Mouse (Mus musculus): ENCODE measurements around the gene Zbtb39. TPM values are rescaled to one million over a fixed set of nuclear protein-coding genes. Genes with fewer than 3 reads are reported as not detected.

Gene Zbtb39
- polyA plus RNA-seq, 1 experiment from 2014 or later: 5.3 TPM

DNA sequence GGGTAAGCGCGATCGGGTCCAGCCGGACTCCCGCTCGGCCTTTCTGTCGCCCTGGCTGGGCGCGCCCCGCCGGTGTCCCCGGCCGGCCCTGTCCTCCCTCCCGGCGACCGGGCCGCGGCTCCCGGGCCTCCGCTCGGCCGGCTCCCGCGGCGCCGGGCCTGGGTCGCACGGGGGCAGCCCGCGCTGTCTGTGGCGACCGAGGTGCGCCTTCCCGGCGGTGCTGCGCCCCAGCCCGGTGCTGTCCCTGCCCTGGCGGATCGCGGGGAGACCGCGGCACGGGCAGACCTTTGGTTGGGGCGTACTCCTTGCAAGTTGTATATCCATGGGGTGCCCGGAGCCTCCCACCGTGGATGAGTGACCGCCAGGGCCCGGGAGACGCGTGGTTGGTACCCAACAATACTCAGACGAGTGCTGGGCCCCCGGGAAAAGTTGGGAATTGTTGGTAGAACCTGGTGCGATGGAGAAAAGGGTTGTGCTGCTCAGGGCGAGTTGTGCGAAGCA lies 373 bp downstream of the Zbtb39 start:
- no peaks in the 10 kb centered on the region for H3K9me3 ChIP-seq (replicated peaks)
- peaks cover 14% of the 10 kb centered on the region for H3K4me1 ChIP-seq
- H3K9ac ChIP-seq: peak overlapping the region; percentile 90
- peak overlapping the region; percentile 65 for H3K4me2 ChIP-seq (replicated peaks)
- WGBS: under 1% methylated on average over 41 of the region's 55 CpGs
- ATAC-seq (ENCODE audit: low FRiP score): peak; percentile 68
- peak overlapping the region; percentile 72 for H3K27ac ChIP-seq
- H3K36me3 ChIP-seq: peaks cover 36% of the 10 kb centered on the region
- H3K4me3 ChIP-seq: peak overlapping the region; percentile 87
- H3K27me3 ChIP-seq: no peaks in the 10 kb centered on the region

DNA sequence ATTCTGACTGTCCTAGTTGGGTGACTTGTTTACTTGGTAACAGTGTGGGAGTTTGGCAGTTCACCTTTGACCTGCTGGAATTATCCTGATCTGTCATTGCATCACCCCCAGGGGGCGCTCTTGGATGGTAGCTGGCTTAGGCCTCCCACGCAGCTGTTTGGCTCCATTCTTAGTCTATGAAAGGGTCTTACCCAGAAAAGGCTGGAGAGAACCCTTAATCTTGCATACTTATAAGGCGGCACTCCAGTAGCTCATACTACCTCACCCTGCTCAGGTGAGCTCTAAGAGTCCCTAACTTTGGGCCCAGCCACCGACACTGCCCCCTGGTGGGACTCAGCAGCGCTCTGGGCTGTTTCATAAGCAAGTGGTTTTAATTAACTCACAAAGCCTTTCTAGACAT lies 5.3 kb downstream of the Zbtb39 start:
- Histone ChIP-seq H3K4me3 (no peak overlapping the region), H3K4me2 (replicated peaks) (no peak overlapping the region), H3K9ac (no peak overlapping the region), H3K36me3 (peaks cover 72% of the 10 kb centered on the region), H3K4me1 (peaks cover 18% of the 10 kb centered on the region), H3K27ac (no peak overlapping the region), H3K9me3 (replicated peaks) (no peaks in the 10 kb centered on the region), H3K27me3 (no peaks in the 10 kb centered on the region)
- ATAC-seq (ENCODE audit: low FRiP score): no peak
- 61% methylated on average over 5 of the region's 5 CpGs for WGBS

DNA sequence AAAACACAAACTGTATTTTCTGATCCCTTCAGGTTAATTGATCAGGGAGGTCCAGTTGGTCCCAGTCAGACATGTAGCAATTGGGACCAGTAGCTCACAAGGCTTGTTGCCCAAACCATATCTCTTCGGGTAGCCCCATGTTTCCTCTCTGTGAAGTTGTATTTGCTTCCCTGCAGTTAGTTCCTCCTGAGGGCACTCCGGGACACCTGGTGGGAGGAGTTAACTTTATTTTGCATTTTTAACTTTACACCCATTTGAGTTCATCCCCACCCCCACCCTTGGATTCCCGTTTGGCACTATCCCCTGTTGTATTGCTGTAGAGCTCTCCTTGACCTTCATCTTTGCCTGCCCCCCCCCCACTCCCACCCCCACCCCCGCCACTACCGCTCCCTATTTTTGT lies 6.5 kb downstream of the Zbtb39 start:
- ATAC-seq (ENCODE audit: low FRiP score): no peak
- Histone ChIP-seq H3K9ac (no peak overlapping the region), H3K9me3 (replicated peaks) (no peaks in the 10 kb centered on the region), H3K4me2 (replicated peaks) (no peak overlapping the region), H3K4me3 (no peak overlapping the region), H3K27me3 (no peaks in the 10 kb centered on the region), H3K36me3 (peaks cover 72% of the 10 kb centered on the region), H3K27ac (no peak overlapping the region), H3K4me1 (peaks cover 10% of the 10 kb centered on the region)
- WGBS: 80% methylated on average over 5 of the region's 5 CpGs

DNA sequence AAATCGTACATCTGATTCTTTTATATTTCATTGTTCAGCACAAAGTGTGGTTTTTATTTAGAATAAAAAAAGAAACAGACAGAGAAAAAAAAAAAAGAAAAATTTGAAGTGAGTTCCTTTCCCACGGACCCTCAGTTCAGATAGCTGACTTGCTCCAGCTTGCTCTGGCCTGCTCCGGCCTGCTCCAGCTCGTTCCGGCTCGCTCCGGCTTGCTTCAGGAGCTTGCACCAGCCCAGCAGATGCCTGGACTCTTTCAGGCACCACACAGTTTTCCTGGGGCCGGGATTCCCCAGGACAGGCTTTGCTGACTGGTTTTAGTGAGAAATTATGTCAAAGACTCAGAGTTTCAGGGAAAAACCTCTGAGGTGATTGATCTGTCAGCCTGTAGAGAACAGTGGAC lies 7.9 kb downstream of the Zbtb39 start:
- H3K4me1 ChIP-seq: peaks cover 8% of the 10 kb centered on the region
- no peaks in the 10 kb centered on the region for H3K9me3 ChIP-seq (replicated peaks)
- no peaks in the 10 kb centered on the region for H3K27me3 ChIP-seq
- WGBS: 92% methylated on average over 8 of the region's 8 CpGs
- no peak for ATAC-seq (ENCODE audit: low FRiP score)
- no peak overlapping the region for H3K4me2 ChIP-seq (replicated peaks)
- no peak overlapping the region for H3K9ac ChIP-seq
- no peak overlapping the region for H3K27ac ChIP-seq
- H3K36me3 ChIP-seq: peaks cover 61% of the 10 kb centered on the region
- no peak overlapping the region for H3K4me3 ChIP-seq

DNA sequence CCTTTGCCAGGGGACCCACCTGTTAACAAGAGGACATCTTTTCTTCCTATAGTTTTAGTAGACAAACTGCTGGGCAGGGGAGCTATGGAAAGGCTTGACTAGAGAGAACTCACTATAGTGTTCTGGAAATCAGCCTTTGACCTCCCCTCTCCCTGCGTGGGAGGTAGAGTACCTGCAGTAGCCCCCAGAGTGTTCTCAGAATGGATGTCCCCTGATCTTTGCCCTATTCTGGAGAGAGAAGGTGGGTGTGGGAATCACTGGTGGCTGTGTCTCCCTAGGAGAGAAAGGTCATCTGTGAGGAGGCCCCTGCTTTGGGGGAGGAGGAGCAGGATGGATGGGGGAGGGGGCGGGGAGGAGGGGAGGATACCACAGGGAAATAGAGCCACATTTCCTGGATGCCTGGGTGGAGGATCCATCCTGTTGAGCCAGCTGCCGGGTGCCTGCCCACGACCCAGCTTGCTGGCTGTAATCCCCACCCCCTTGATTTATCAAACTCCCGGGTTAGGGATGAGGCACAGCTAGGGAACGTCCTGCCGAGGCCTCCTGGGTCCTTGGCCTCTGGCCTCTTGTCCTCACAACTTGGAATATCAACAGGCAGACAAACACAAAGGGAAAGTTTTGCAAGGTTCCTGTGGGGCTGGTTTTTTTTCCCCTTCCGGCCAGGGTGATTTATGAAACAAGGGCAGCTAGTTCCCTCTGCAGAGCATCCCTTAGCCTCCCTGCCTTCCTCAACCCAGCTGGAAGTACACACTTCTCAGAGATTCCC lies 9.7 kb downstream of the Zbtb39 start:
- Histone ChIP-seq H3K9ac (no peak overlapping the region), H3K27me3 (no peaks in the 10 kb centered on the region), H3K4me1 (peaks cover 8% of the 10 kb centered on the region), H3K4me3 (no peak overlapping the region), H3K4me2 (replicated peaks) (peak overlapping the region; percentile 37; the same call in 1 of the 2 replicates), H3K9me3 (replicated peaks) (no peaks in the 10 kb centered on the region), H3K27ac (no peak overlapping the region), H3K36me3 (peaks cover 43% of the 10 kb centered on the region)
- WGBS: 7% methylated on average over 7 of the region's 8 CpGs
- no peak; the same call in 1 of the 2 replicates for ATAC-seq (ENCODE audit: low FRiP score)

DNA sequence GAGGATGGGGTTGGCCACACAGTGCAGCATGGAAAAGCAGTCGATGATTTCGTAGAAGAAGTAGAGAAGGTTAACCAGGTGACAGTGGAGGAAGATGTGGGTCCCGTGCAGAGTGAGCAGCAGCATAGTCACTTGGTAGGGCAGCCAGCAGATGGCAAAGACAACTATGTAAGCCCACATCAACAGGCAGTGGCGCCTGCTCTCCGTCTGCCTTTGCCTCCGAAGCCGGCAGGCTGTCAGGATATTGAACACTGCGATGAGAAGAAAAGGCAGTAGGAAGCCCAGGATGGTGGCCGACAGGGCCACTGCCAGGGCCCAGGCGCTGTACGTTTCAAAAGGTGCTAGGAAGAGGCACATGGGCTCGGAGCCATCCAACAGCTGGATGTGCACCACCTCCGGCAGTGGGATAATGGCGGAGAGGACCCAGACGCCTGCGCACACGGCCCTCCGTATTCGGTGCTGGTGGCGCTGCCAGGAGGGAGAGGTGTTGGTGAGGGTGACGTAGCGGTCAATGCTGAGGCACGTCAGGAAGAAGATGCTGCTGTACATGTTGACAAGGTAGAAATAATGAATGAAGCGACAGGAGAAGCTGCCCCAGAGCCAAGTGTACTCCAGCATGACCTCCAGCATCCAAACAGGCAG lies 10.9 kb downstream of the Zbtb39 start:
- H3K4me1 ChIP-seq: peaks cover 8% of the 10 kb centered on the region
- peaks cover 32% of the 10 kb centered on the region for H3K36me3 ChIP-seq
- ATAC-seq (ENCODE audit: low FRiP score): no peak
- H3K4me3 ChIP-seq: peak overlapping the region; percentile 22; the same call in 1 of the 2 replicates
- WGBS: 54% methylated on average over 24 of the region's 24 CpGs
- H3K4me2 ChIP-seq (replicated peaks): peak overlapping the region; percentile 37
- no peak overlapping the region for H3K27ac ChIP-seq
- H3K9me3 ChIP-seq (replicated peaks): no peaks in the 10 kb centered on the region
- peak overlapping the region; percentile 24; the same call in 1 of the 2 replicates for H3K9ac ChIP-seq
- no peaks in the 10 kb centered on the region for H3K27me3 ChIP-seq

DNA sequence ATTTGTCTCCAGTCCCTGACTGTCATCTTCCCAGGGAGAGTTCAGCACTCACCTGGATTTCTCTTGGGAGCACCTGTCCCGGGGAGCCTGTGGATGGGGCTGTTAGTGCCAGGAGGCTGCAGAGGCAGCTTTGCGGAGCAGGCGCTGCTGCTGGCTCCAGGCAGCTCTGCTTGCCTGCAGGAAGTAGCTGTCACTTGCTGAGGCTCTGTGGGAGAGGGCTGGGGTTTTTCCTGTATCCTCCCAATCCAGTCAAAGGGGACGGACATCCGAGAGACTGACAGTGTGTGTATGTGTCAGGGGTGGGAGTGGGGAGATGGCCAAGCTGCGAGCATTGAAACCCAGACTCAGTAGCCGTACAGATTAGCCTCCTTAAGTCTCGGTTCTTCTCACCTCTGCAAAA lies 12.2 kb downstream of the Zbtb39 start, which contains the start of gene Gpr182:
TSS of gene Gpr182 (minus strand) at position 185 of the 400 bp plus-strand sequence.
- H3K27me3 ChIP-seq: no peaks in the 10 kb centered on the region
- 58% methylated on average over 8 of the region's 8 CpGs for WGBS
- H3K27ac ChIP-seq: no peak within 1 kb of the TSS
- no peak for ATAC-seq (ENCODE audit: low FRiP score)
- no peak within 1 kb of the TSS for H3K4me2 ChIP-seq (replicated peaks)
- H3K9me3 ChIP-seq (replicated peaks): no peaks in the 10 kb centered on the region
- H3K36me3 ChIP-seq: peaks cover 19% of the 10 kb centered on the region
- peaks cover 8% of the 10 kb centered on the region for H3K4me1 ChIP-seq
- no peak within 1 kb of the TSS for H3K4me3 ChIP-seq
- no peak within 1 kb of the TSS for H3K9ac ChIP-seq

DNA sequence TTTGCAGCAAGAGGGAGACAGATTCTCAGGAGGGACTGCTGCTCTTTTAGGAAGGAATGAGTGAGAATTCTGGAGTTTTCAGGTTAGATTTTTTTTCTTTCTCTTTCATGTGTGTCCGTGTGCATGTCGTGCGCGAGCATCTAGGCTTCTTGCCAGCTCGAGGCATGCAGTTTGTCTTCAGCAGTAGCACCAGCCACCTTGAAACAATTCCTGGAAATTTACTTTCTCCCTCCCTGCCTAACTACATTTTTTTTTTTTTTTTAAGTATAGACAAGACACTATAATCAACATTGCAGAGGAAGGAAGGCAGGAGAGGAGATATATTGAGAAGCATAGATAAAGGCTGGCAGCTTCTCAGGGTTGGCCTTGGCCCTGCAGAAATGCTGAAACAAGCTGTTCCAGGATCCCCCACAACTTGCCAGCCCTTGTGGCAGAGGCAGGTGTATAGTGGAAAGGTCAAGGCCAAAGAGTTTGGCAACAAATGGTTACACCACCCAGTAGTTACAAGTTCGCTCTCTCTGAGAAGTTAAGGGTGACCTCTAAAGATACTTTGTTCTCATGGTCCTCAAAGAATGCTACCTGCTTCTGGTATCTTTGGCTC lies 15.3 kb downstream of the Zbtb39 start:
- Histone ChIP-seq H3K4me2 (replicated peaks) (no peak overlapping the region), H3K36me3 (no peaks in the 10 kb centered on the region), H3K27ac (no peak overlapping the region), H3K4me1 (no peaks in the 10 kb centered on the region), H3K9ac (no peak overlapping the region), H3K27me3 (no peaks in the 10 kb centered on the region), H3K9me3 (replicated peaks) (no peaks in the 10 kb centered on the region), H3K4me3 (no peak overlapping the region)
- no peak for ATAC-seq (ENCODE audit: low FRiP score)
- WGBS: 86% methylated on average over 6 of the region's 6 CpGs

DNA sequence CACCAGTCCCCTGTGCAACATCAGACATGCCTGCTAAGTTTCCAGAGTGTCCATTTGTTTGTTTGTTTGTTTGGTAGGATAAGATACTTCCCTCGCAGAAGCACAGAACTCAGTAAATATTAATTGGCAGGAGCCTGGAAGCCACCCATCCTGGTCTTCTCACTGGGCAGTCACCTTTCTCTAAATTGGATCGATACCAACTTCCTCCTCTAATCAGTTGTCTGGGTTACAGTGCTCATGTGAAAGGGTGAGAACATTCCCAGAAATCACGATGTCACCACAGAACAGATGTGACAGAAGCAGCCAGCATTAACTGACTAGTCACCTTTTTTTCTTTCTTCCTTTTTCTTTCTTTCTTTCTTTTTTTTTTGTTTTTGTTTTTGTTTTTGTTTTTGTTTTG lies 15.9 kb downstream of the Zbtb39 start:
- Histone ChIP-seq H3K27ac (no peak overlapping the region), H3K9me3 (replicated peaks) (no peaks in the 10 kb centered on the region), H3K27me3 (no peaks in the 10 kb centered on the region), H3K4me1 (no peaks in the 10 kb centered on the region), H3K36me3 (no peaks in the 10 kb centered on the region), H3K9ac (no peak overlapping the region), H3K4me2 (replicated peaks) (no peak overlapping the region), H3K4me3 (no peak overlapping the region)
- 83% methylated on average over 3 of the region's 3 CpGs for WGBS
- ATAC-seq (ENCODE audit: low FRiP score): no peak

DNA sequence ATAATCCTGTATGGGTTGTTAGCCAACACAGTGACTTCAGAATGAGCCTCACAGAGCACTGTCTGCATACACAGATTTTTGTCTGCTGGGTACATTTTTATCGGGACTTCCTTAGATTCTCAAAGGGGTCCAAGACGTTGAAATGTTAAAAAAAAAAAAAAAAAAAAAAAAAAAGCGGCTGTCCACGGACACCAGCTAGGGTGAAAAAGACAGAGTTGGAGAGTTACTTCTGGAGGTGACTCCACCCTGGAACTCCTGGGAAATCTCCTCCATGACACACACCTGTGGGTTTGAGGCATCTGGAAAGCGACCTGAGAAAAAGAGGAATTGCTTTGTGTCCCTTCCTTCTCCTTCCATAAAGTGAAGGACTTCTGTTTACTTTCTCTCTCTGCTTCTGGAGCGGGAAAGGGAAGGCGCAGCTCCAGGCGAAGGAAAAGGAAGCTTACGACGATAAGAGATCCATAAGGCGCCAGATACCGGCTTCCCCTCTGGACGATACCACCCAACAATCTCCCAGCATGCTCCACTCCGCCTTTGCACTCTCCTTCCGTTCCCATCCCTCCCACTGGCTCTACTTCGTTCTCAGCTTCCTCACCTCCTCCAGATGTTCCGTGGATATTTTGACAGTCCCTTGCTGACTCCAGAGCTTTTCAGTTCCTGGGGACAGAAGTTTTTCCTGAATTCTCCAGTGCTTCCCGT lies 16.6 kb downstream of the Zbtb39 start:
- Histone ChIP-seq H3K27me3 (no peaks in the 10 kb centered on the region), H3K27ac (no peak overlapping the region), H3K4me1 (no peaks in the 10 kb centered on the region), H3K4me3 (no peak overlapping the region), H3K9me3 (replicated peaks) (no peaks in the 10 kb centered on the region), H3K9ac (no peak overlapping the region), H3K4me2 (replicated peaks) (peak overlapping the region; percentile 19), H3K36me3 (no peaks in the 10 kb centered on the region)
- no peak for ATAC-seq (ENCODE audit: low FRiP score)
- 61% methylated on average over 18 of the region's 18 CpGs for WGBS

DNA sequence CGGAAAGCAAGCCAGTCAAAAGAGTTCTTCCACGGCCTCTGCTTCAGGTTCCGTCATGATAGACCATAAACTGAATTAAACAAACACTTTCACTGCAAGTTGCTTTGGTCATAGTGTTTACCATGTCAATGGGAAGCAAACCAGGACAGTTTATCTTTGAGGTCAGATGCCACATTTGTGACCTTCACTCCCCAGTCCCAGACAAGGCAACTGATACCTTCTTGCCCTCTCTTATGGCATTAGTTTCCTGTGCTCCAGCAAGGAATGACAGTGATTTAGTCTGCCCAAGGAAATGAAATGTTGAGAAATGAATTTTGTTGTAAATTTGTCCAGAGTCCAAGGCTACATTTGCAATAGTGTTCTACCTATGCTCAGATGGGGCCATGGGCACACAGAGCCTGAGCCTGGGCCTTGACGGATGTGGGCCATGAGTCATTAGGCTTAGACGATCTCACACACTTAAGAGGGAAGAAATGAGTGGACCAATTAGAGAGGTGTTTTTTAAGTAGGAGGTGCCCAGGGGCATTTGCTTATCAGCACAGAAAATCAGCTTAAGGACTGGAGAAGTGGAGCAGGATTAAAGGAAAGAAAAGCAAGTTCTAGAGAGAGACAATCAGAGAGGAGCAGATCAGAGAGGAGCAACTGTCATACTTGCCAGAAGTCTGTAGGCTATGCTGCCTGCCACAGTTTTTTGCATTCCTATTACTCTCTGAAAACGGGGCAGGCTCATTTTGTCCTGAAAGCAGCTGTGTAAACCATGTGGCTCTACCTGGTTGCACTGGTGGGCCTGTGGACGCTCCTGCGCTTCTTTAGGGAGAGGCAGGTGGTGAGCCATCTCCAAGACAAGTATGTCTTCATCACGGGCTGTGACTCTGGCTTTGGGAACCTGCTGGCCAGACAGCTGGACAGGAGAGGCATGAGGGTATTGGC lies 20.1 kb downstream of the Zbtb39 start, which contains the start of the genes Rdh1 and Rdh16f1:
TSS of gene Rdh1 (plus strand) at position 541 of the 930 bp plus-strand sequence.
TSS of gene Rdh16f1 (plus strand) at position 607 of the 930 bp plus-strand sequence.
- Histone ChIP-seq H3K4me2 (replicated peaks) (no peak within 1 kb of the TSS), H3K9ac (no peak within 1 kb of the TSS), H3K4me1 (no peaks in the 10 kb centered on the region), H3K36me3 (no peaks in the 10 kb centered on the region), H3K27me3 (no peaks in the 10 kb centered on the region), H3K27ac (no peak within 1 kb of the TSS), H3K4me3 (no peak within 1 kb of the TSS), H3K9me3 (replicated peaks) (no peaks in the 10 kb centered on the region)
- WGBS: 78% methylated on average over 9 of the region's 9 CpGs
- no peak for ATAC-seq (ENCODE audit: low FRiP score)
